Mouse (Mus musculus) urinary bladder, postnatal 4 days (tissue): ENCODE measurements at regions not wholly inside any gene's neighbourhood (a gene's known extent, or its start where the extent isn't known, plus 50 kb on each side); places are given as distances from the start of the nearest gene placed in this dataset.
"Not testable (repeated sequence)": the region's sequence is repeated elsewhere in the genome, so short reads cannot be mapped to it uniquely, and the experiment has no call there.

ENCODE experiments used
- DNase-seq, 2 experiments: peaks; one replicate each; pipeline ENCODE4 v3.0.0; 2021 to 2022; ENCODE audit warnings: low spot score in 2 of 2

GRCm38 (mm10) chr1:177382596-177383190 is 59.5 kb upstream of the Zbtb18 start:
- peak in 1 of 2 experiments; percentile 21 for DNase-seq

DNA sequence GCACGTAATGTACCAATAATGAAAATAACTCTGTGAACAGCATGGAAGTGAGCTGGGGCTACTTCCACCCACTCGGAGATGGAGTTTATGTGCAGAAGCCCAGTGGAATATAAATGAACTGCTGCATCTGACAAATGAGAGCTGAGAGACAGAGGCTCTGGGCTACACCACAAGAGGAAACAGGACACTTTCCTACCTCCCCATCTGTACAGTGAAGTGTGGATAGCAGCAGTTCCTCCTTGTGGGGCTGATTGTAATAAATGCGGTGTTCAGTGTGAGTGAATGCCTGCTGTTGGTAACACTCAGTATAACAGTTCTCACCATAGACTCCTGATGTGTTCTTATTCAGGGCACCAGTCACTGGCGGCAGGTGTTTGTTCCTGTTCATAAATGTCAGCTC is 60.0 kb upstream of the Zbtb18 start:
- no peak for DNase-seq

- DNase-seq = no peak
These were observed 64.0 kb upstream of the Zbtb18 start for GRCm38 (mm10) chr1:177378112-177378511.

DNA sequence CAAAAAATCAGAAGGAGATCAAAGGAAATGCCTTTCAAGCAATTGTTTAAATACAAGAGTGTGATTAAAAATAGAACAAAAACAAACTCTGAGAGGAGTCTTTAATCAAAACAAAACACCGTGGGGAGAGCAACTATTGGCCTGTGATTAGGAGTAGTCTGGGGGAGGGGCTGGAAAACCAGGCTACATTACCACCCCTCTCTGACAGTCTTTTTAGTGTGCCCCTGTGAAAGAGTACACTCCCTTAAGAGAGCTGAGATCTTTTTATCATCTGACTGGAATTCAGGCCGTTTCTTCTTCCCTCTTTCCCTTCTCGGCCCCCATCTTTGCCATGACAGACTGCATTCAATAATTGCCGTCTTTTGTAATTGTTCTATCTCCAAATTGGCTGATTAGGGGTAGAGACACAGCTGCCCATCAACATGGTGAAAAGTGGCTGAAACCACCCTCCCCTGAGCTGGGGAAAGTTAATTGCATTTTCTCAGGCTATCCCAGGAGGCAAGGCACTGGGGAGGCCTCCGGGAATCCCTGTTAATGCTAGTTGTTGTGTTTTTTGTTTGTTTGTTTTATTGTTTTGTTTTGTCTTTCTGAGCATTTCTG is 68.8 kb upstream of the Zbtb18 start:
- no peak for DNase-seq

GRCm38 (mm10) chr1:177372066-177372465 is 70.1 kb upstream of the Zbtb18 start:
- no peak for DNase-seq

- DNase-seq = no peak
These were observed 74.1 kb upstream of the Zbtb18 start for GRCm38 (mm10) chr1:177367864-177368610.

GRCm38 (mm10) chr1:177366914-177367313 is 75.2 kb upstream of the Zbtb18 start:
- DNase-seq = no peak

DNA sequence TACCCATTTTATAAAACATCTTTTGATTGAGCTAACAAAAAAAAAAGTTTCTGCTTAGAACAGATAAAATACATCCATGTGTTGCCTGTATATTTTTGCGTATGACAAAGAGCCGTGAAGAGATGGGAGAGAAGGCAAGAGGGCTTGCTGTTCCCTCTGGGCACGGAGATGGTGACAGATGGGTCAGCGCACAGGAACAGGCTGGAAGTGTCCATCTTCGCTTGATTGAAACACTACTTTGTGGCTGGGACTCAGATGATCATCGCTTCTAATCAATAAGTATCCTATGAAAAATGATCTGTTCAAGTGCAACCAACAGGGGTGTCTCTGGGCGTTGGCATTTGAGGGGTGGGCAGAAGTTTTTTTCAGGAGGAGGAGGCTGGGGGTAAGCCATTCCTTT is 75.7 kb upstream of the Zbtb18 start:
- DNase-seq = no peak

GRCm38 (mm10) chr1:177364355-177364754 is 77.8 kb upstream of the Zbtb18 start:
- no peak for DNase-seq

DNA sequence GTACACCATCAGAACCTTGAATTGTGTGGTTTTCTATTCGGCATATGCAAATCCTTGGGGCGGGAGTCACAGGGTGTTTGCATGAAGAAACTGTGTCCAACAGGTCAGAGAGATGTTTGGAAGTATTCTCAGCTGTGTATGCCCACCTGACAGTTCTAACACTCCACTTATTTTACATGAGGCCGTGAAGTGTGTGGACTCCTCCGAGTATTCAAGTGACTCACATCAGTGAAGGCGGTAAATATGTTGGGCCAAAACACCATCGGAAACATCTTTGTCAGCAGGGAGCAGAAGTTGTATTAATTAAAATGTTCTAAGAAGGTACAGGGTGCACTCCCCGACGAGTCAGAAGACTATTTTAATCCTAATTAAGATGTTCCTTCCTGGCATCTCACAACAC is 79.8 kb upstream of the Zbtb18 start:
- no peak for DNase-seq

- no peak for DNase-seq
These were observed 90.5 kb upstream of the Akt3 start for GRCm38 (mm10) chr1:177348400-177349092.

DNA sequence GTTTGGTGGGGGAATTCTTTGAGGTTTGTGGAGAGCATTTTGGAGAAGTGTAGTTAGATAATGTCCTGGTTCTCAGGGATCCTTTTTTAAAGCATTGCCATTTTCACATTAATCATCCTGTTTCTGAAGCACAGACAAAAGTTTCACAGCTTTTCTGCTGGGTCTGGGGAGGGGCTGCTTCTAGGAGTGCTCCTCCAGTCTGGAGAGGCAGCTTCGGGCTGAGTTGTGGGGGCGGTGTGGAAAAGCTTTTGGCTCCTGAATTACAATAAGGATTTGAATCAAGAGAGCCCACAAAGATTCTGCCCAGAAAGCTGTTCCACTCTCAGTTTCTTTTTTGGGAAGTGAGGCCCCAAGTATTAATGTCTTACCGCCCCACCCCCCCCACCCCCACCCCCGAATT is 89.2 kb upstream of the Akt3 start:
- no peak for DNase-seq

DNA sequence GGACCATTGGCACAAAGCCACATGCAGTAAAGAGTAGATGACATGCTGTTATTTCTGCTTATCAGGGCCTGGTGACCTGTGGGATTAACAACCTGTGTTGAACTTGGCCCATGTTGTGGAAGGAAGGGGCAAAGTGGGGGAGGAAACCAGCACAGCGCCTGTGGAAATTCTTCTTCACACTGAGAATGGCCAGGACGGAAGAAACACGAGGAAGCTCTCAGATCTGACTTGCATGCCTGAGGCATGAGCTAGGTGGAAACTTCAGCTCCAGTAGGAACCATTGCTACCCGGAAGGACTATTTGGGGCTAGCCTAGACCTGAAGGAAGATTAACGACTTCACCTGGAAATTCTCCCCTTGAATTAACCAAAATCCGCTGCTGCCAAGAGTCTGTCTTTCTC is 88.5 kb upstream of the Akt3 start:
- no peak for DNase-seq

DNA sequence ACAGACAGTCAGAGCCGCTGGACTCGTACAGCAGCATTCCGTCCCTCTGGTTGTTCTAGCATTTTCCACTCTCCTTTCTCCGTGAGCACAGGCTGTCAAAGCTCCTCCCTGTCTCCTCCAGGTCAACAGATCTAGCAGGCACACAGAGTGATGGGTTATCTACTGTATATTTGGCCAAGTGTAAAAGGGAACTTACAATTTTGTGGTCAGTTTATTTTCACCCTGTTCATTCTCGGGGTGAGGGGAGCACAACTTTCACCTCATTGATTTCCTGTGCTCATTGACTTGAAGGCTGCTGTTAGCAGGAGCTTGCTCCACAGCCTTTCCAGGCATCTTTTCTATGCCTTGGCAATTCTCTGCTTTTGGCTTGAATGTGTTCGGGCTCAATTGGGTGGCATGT is 87.5 kb upstream of the Akt3 start:
- no peak for DNase-seq

DNA sequence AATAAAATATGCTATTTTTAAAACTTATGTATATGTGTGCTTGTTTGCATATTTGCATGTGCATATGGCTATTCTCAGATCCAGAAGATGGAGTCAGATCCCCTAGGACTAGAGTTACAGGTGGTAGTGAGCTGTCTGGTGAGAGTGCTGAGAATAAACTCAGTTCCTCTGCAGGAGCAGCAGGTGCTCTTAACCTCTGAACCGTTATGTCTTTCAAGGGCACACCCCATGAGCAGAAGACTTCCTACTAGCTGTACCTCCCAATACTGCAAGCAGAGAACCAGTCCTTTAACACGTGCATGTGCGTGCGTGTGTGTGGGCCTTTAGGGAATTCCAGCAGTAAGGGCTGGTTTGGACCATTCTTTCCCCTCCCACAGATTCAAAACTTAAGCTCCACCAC is 85.9 kb upstream of the Akt3 start:
- DNase-seq = no peak

GRCm38 (mm10) chr1:177343121-177343520 is 85.1 kb upstream of the Akt3 start:
- no peak for DNase-seq

GRCm38 (mm10) chr1:177340232-177340631 is 82.2 kb upstream of the Akt3 start:
- no peak for DNase-seq

DNA sequence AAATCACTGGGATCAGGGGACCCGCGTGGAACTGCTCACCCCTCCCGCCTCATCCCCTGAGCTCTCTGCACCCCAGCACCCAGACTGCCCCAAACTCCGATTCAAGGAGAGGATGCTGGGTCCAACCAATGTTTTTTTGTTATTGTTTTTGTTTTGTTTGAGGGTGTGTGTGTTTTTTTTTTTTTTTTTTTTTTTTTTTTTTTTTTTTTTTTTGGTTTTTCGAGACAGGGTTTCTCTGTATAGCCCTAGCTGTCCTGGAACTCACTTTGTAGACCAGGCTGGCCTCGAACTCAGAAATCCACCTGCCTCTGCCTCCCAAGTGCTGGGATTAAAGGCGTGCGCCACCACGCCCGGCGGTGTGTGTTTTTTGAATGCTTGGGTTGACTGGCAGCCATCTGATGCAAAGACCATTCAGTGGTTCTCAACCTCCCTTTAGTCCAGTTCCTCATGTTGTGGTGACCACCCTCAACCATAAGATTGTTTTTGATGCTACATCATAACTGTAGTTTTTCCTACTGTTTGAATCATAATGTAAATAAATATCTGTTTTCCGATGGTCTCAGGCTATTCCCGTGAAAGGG is 81.3 kb upstream of the Akt3 start:
- DNase-seq = not testable (repeated sequence)

- DNase-seq = peak; percentile 31 to 68
These were observed 80.6 kb upstream of the Akt3 start for GRCm38 (mm10) chr1:177338466-177339206.

GRCm38 (mm10) chr1:177337756-177338155 is 79.8 kb upstream of the Akt3 start:
- DNase-seq = no peak

DNA sequence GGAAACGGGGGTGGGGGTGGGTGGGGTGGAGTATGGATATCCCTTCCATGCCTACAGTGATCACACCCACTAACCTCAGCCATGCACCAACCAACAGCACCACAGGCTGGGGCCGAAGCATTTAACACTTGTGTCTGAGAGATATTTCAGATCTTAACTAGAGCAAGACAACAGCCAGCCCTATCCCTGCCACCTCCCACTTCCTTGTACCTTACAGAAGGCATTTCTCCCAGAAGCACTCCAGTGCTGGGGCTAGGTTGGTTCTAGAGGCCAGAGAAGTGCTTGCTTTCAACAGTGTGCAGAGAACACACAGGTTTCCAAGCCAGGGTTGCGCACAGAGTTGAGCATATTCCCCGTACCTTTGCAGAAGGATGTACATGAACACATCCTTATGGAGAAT is 79.1 kb upstream of the Akt3 start:
- no peak for DNase-seq

DNA sequence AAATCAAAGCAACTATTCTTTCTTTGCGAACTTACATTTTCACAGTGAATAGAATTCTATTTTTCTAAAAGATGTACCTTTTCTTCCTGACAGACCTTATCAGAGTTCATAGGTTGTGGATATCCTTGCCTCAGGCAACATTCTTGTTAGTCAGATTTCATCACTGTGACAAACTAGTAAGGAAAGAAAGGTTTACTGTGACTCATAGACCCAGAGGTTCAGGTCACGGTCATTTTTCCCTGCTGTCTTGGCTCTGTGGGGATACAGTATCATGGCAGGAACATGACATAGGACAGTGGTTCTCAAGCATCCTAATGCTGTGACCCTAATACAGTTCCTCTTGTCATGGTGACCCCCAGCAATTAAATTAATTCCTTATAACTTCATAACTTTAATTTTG is 78.4 kb upstream of the Akt3 start:
- no peak for DNase-seq
